Mouse (Mus musculus) lung, embryonic 14.5 days (tissue): Measurements from ENCODE around the gene Nkx1-2. TPM values are rescaled to one million over a fixed set of nuclear protein-coding genes. Genes with fewer than 3 reads are reported as not detected.
A peak's percentile ranks its signal among the peaks of the same experiment; 100 is the strongest.

Experiments used
- ATAC-seq: fragments of 200-750 bp; cut with Nextera tagmentation; 2 replicates; pipeline ENCODE4 v1.8.0; 2017; ENCODE audit warnings: mild to moderate bottlenecking, moderate TSS enrichment, moderate library complexity; ENCODE audit not compliant: insufficient read depth
- DNase-seq: peaks from one replicate; pipeline ENCODE4 v3.0.0-alpha.2; 2015
- H3K27ac ChIP-seq: fragments of 300-500 bp; sonication (generic); 2 replicates; pipeline ENCODE4 v1.5.1; 2014; ENCODE audit warnings: low read depth, mild to moderate bottlenecking, moderate library complexity
- H3K27me3 ChIP-seq: fragments of 300-500 bp; sonication (generic); 2 replicates; pipeline ENCODE4 v1.6.1; 2014; ENCODE audit warnings: low read length, control low read depth; ENCODE audit not compliant: insufficient read depth
- H3K36me3 ChIP-seq: fragments of 300-500 bp; sonication (generic); 2 replicates; pipeline ENCODE4 v1.6.1; 2014; ENCODE audit warnings: control low read depth; ENCODE audit not compliant: insufficient read depth
- H3K4me1 ChIP-seq: fragments of 300-500 bp; sonication (generic); 2 replicates; pipeline ENCODE4 v1.6.1; 2014; ENCODE audit warnings: antibody characterized with exemption, control low read depth; ENCODE audit not compliant: insufficient read depth
- H3K4me2 ChIP-seq: fragments of 300-500 bp; sonication (generic); 2 replicates; pipeline ENCODE4 v1.6.1; 2014; ENCODE audit warnings: mild to moderate bottlenecking
- H3K4me3 ChIP-seq: fragments of 300-500 bp; sonication (generic); 2 replicates; pipeline ENCODE4 v1.5.1; 2014; ENCODE audit warnings: low read depth, low read length
- H3K9ac ChIP-seq: fragments of 300-500 bp; sonication (generic); 2 replicates; pipeline ENCODE4 v1.6.1; 2014
- H3K9me3 ChIP-seq: fragments of 300-500 bp; sonication (generic); 2 replicates; pipeline ENCODE4 v1.6.1; 2016; ENCODE audit warnings: low read depth, low read length, control low read depth
- CTCF ChIP-seq: IDR thresholded peaks from 2 replicates; pipeline ENCODE4 v1.5.1; 2016; ENCODE audit warnings: antibody characterized with exemption, low read depth
- WGBS: fragments of 180-500 bp; shearing (Covaris S2); extraction: QIAGEN DNeasy Blood & Tissue Kit; methylation state at CpG from one replicate; pipeline ENCODE4 v1.1.7; 2014; 5-methylcytosine and 5-hydroxymethylcytosine counted together
- polyA plus RNA-seq: library from polyadenylated mRNA; unstranded; fragments of >200 nt; fragmentation: Nextera tagmentation; extraction: Ambion mirVana; gene quantifications from 2 replicates; pipeline ENCODE4 v1.2.1, GENCODE M21; 2014

Nkx1-2 gene
- polyA plus RNA-seq, 1 experiment from 2014 or later: not detected

GRCm38 (mm10) chr7:132568817-132569216 is 30.6 kb downstream of the Nkx1-2 start:
- no peaks in the 10 kb centered on the region for H3K9me3 ChIP-seq
- DNase-seq (no peak), ATAC-seq (no peak)
- H3K27ac ChIP-seq: no peak overlapping the region
- H3K4me1 ChIP-seq: peaks cover 10% of the 10 kb centered on the region
- H3K27me3 ChIP-seq: no peaks in the 10 kb centered on the region
- no peak overlapping the region for H3K4me3 ChIP-seq
- 93% methylated on average over 6 of the region's 6 CpGs for WGBS
- H3K4me2 ChIP-seq: no peak overlapping the region
- no peak overlapping the region for H3K9ac ChIP-seq
- peaks cover 60% of the 10 kb centered on the region for H3K36me3 ChIP-seq
- TF ChIP-seq CTCF: no peak

GRCm38 (mm10) chr7:132565831-132566230 is 33.6 kb downstream of the Nkx1-2 start:
- Histone ChIP-seq H3K9ac (no peak overlapping the region), H3K9me3 (no peaks in the 10 kb centered on the region), H3K4me2 (no peak overlapping the region), H3K27me3 (no peaks in the 10 kb centered on the region), H3K36me3 (peaks cover 90% of the 10 kb centered on the region), H3K4me1 (no peaks in the 10 kb centered on the region), H3K4me3 (no peak overlapping the region), H3K27ac (no peak overlapping the region)
- DNase-seq (peak; percentile 47), ATAC-seq (no peak)
- 46% methylated on average over 1 of the region's 1 CpGs for WGBS
- TF ChIP-seq CTCF: no peak

- H3K4me3 ChIP-seq: no peak overlapping the region
- H3K27me3 ChIP-seq: no peaks in the 10 kb centered on the region
- ATAC-seq (peak; percentile 54; the same call in 1 of the 2 replicates), DNase-seq (peak; percentile 43)
- no peak for TF ChIP-seq CTCF
- WGBS: 38% methylated on average over 3 of the region's 3 CpGs
- H3K9me3 ChIP-seq: no peaks in the 10 kb centered on the region
- no peak overlapping the region; the same call in 1 of the 2 replicates for H3K27ac ChIP-seq
- no peak overlapping the region for H3K9ac ChIP-seq
- peaks cover 77% of the 10 kb centered on the region for H3K36me3 ChIP-seq
- H3K4me1 ChIP-seq: no peaks in the 10 kb centered on the region
- H3K4me2 ChIP-seq: no peak overlapping the region
Observed at GRCm38 (mm10) chr7:132559138-132559766, 40.2 kb downstream of the Nkx1-2 start.

- no peak for ATAC-seq
- 76% methylated on average over 7 of the region's 7 CpGs for WGBS
- H3K9ac ChIP-seq: no peak overlapping the region
- H3K27ac ChIP-seq: no peak overlapping the region
- no peak for DNase-seq
- no peak overlapping the region for H3K4me2 ChIP-seq
- no peaks in the 10 kb centered on the region for H3K4me1 ChIP-seq
- H3K27me3 ChIP-seq: no peaks in the 10 kb centered on the region
- no peaks in the 10 kb centered on the region for H3K9me3 ChIP-seq
- H3K36me3 ChIP-seq: peaks cover 67% of the 10 kb centered on the region
- no peak overlapping the region for H3K4me3 ChIP-seq
- TF ChIP-seq CTCF: no peak
Observed at GRCm38 (mm10) chr7:132558141-132558736, 41.2 kb downstream of the Nkx1-2 start.

- no peak for ATAC-seq
- no peak overlapping the region for H3K4me2 ChIP-seq
- no peak overlapping the region for H3K4me3 ChIP-seq
- no peak overlapping the region for H3K27ac ChIP-seq
- no peak overlapping the region for H3K9ac ChIP-seq
- no peak for DNase-seq
- no peaks in the 10 kb centered on the region for H3K4me1 ChIP-seq
- peaks cover 50% of the 10 kb centered on the region for H3K36me3 ChIP-seq
- H3K9me3 ChIP-seq: no peaks in the 10 kb centered on the region
- TF ChIP-seq CTCF: no peak
- WGBS: 83% methylated on average over 5 of the region's 5 CpGs
- H3K27me3 ChIP-seq: no peaks in the 10 kb centered on the region
Observed at GRCm38 (mm10) chr7:132556575-132556974, 42.9 kb downstream of the Nkx1-2 start.

- Histone ChIP-seq H3K4me2 (no peak overlapping the region), H3K4me3 (no peak overlapping the region), H3K9ac (no peak overlapping the region), H3K4me1 (no peaks in the 10 kb centered on the region), H3K27ac (no peak overlapping the region), H3K36me3 (peaks cover 43% of the 10 kb centered on the region), H3K9me3 (no peaks in the 10 kb centered on the region), H3K27me3 (no peaks in the 10 kb centered on the region)
- ATAC-seq (no peak), DNase-seq (no peak)
- no peak for TF ChIP-seq CTCF
- 33% methylated on average over 4 of the region's 4 CpGs for WGBS
Observed at GRCm38 (mm10) chr7:132555911-132556310, 43.5 kb downstream of the Nkx1-2 start.

- TF ChIP-seq CTCF: no peak
- no peak overlapping the region for H3K4me3 ChIP-seq
- no peak overlapping the region for H3K27ac ChIP-seq
- H3K27me3 ChIP-seq: no peaks in the 10 kb centered on the region
- no peak overlapping the region for H3K4me2 ChIP-seq
- H3K9me3 ChIP-seq: no peaks in the 10 kb centered on the region
- DNase-seq (no peak), ATAC-seq (no peak)
- no peak overlapping the region for H3K9ac ChIP-seq
- WGBS: 41% methylated on average over 2 of the region's 2 CpGs
- peaks cover 26% of the 10 kb centered on the region for H3K36me3 ChIP-seq
- H3K4me1 ChIP-seq: no peaks in the 10 kb centered on the region
Observed at GRCm38 (mm10) chr7:132554091-132554490, 45.3 kb downstream of the Nkx1-2 start.
